9 mouse cellular contexts compared by ENCODE assay signal in genomic region chr16:89958982-89959381, GRCm38 (mm10).
DNase-seq lines count a peak whose midpoint lies in the region; ATAC-seq and TF ChIP-seq lines count a peak whose summit lies in the region.
"Had no signal": no experiment of that assay in that cellular context is flagged by ENCODE, and none has a peak within 500 bp of the region (broad histone marks: within the 10 kb centered on the region; RNA-seq: fewer than 3 reads in every experiment).

No protein-coding gene starts in this region.

- peak; percentile 60; the same call in 1 of the 2 replicates for ATAC-seq in cerebellum, adult (ENCODE audit: insufficient number of reproducible peaks, low FRiP score, low TSS enrichment)
- ATAC-seq in midbrain, embryonic 15.5 days (replicated peaks) = no peak; the same call in 1 of the 2 replicates
- ATAC-seq in kidney, embryonic 16.5 days (ENCODE audit: low FRiP score, low TSS enrichment) = peak; percentile 16; the same call in 1 of the 2 replicates

- H3K36me3 ChIP-seq in midbrain, embryonic 10.5 days = peaks cover 8% of the 10 kb centered on the region; the same call in 1 of the 2 replicates
- no peaks in the 10 kb centered on the region for H3K36me3 ChIP-seq in midbrain, embryonic 15.5 days (replicated peaks)
- H3K36me3 ChIP-seq in kidney, embryonic 16.5 days (ENCODE audit: insufficient read depth, low read length) = no peaks in the 10 kb centered on the region
- H3K36me3 ChIP-seq in small intestine, adult 2 months (ENCODE audit: control insufficient read depth, insufficient read depth, low read length) = no peaks in the 10 kb centered on the region

- H3K4me3 ChIP-seq in midbrain, embryonic 10.5 days = peak overlapping the region; percentile 60
- H3K4me3 ChIP-seq in midbrain, embryonic 15.5 days = no peak overlapping the region
- H3K4me3 ChIP-seq in kidney, embryonic 16.5 days (ENCODE audit: low read length) = peak overlapping the region; percentile 11; the same call in 1 of the 2 replicates
- H3K4me3 ChIP-seq in small intestine, adult 2 months (ENCODE audit: low read depth, low read length) = peak overlapping the region; percentile 9; the same call in 1 of the 2 replicates

- 35% methylated on average over 12 of the region's 12 CpGs for WGBS in midbrain, embryonic 10.5 days
- 34% methylated on average over 12 of the region's 12 CpGs for WGBS in midbrain, embryonic 15.5 days
- WGBS in kidney, embryonic 16.5 days = 14% methylated on average over 12 of the region's 12 CpGs
- WGBS in small intestine, adult 2 months = 71% methylated on average over 12 of the region's 12 CpGs

- H3K9me3 ChIP-seq in midbrain, embryonic 10.5 days (replicated peaks) = no peaks in the 10 kb centered on the region
- no peaks in the 10 kb centered on the region for H3K9me3 ChIP-seq in midbrain, embryonic 15.5 days
- no peaks in the 10 kb centered on the region for H3K9me3 ChIP-seq in kidney, embryonic 16.5 days (ENCODE audit: low read length)

- no peak overlapping the region for H3K4me2 ChIP-seq in midbrain, embryonic 15.5 days
- peak overlapping the region; percentile 96 for H3K4me2 ChIP-seq in kidney, embryonic 16.5 days (replicated peaks; ENCODE audit: low read depth, low read length)

- H3K27ac ChIP-seq in midbrain, embryonic 10.5 days (replicated peaks) = no peak overlapping the region
- no peak overlapping the region for H3K27ac ChIP-seq in midbrain, embryonic 15.5 days
- no peak overlapping the region for H3K27ac ChIP-seq in kidney, embryonic 16.5 days (ENCODE audit: low read length)
- H3K27ac ChIP-seq in small intestine, adult 2 months (ENCODE audit: insufficient read depth, low read depth, low read length) = no peak overlapping the region

- peaks cover 47% of the 10 kb centered on the region for H3K4me1 ChIP-seq in midbrain, embryonic 10.5 days
- peaks cover 22% of the 10 kb centered on the region for H3K4me1 ChIP-seq in midbrain, embryonic 15.5 days
- peaks cover 34% of the 10 kb centered on the region for H3K4me1 ChIP-seq in kidney, embryonic 16.5 days (ENCODE audit: insufficient read depth, low read length)
- H3K4me1 ChIP-seq in small intestine, adult 2 months (ENCODE audit: control insufficient read depth, insufficient read depth, insufficient read length, low read length) = no peaks in the 10 kb centered on the region

- no peak for DNase-seq in cerebellum, postnatal 4 days (ENCODE audit: low spot score in 2 of 2)
- DNase-seq in midbrain, embryonic 10.5 days (ENCODE audit: low spot score) = no peak
- DNase-seq in urinary bladder, postnatal 14 days (ENCODE audit: low spot score) = no peak
- no peak for DNase-seq in left cerebral cortex, adult 11 months (ENCODE audit: low spot score)
- DNase-seq: layer of hippocampus, adult 9-11 months had no signal

- no peak for TF ChIP-seq POLR2A in small intestine, adult 2 months (IDR thresholded peaks at IDR 0.05; ENCODE audit: low read depth, low read length)

- no peak overlapping the region for H3K9ac ChIP-seq in midbrain, embryonic 15.5 days
- H3K9ac ChIP-seq in kidney, embryonic 16.5 days (replicated peaks; ENCODE audit: low read length) = no peak overlapping the region

- H3K27me3 ChIP-seq in midbrain, embryonic 10.5 days (ENCODE audit: low read depth, poor library complexity, severe bottlenecking) = peaks cover 14% of the 10 kb centered on the region
- H3K27me3 ChIP-seq in midbrain, embryonic 15.5 days (replicated peaks) = 0 out of 2 replicates have a peak, but pooled peaks cover 6% of the 10 kb centered on the region
- no peaks in the 10 kb centered on the region for H3K27me3 ChIP-seq in kidney, embryonic 16.5 days (ENCODE audit: insufficient read depth, low read length)
- no peaks in the 10 kb centered on the region; the same call in 1 of the 2 replicates for H3K27me3 ChIP-seq in small intestine, adult 2 months (ENCODE audit: control insufficient read depth, insufficient read depth, low read length)

- TF ChIP-seq CTCF in small intestine, adult 2 months (IDR thresholded peaks at IDR 0.05; ENCODE audit: extremely low read depth, insufficient read length, insufficient replicate concordance, low read depth, low read length) = no peak
